Mouse (Mus musculus) granulocyte monocyte progenitor cell, adult 5-6 weeks (primary cell): ENCODE results near the gene Lzts2. TPM values are rescaled to one million over a fixed set of nuclear protein-coding genes. Genes with fewer than 3 reads are reported as not detected.

ENCODE experiments used
- ATAC-seq: replicated peaks from 2 replicates; pipeline ENCODE4 v1.8.0; 2016; ENCODE audit warnings: mild to moderate bottlenecking, moderate TSS enrichment, inconsistent platforms; ENCODE audit not compliant: poor library complexity, severe bottlenecking
- total RNA-seq, 2 experiments: library from RNA; stranded (forward) in 1 of 2; stranded (reverse) in 1 of 2; fragments of 200-712, 200-1000 nt in 1 of 2; fragments of >200 nt in 1 of 2; fragmentation: Nextera tagmentation in 1 of 2; gene quantifications; 2 replicates each; pipeline ENCODE4 v1.2.3; 2014 to 2017

The Lzts2 gene
- total RNA-seq, 2 experiments from 2014 or later = 7.9 to 9.9 TPM

DNA sequence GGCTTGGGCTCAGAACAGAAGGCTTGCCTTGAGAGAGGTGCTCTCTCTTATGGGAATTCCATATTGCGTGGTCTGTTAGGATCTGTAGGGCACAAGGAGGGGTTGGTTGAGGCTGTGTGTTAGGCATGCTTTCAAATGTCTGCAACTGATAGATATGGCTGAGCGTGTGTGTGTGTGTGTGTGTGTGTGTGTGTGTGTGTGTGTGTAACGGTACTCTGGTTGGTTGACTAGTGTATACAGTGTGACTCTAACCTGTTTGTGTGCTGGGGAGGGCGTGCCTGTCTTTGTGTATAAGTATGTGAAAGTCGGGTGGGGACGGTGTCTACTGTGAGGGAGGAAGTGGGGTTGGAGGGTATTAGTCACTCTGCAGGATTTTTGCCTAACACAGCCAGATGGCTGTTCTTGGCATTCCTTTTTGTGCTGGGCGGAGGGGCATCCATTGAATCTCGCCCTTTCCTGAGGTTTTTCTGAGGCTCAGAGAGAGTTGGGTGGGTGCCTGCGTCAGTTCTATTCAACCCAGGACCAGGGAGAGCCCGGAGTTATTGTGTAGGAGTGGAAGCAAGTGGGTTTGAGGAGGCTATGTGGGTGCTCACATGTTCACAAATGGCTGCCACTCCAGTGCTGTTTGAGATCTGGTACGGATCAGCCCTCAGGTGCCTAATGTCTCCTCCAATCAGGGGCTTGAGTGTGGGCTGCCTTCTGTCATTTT lies 33.9 kb downstream of the Lzts2 start:
- ATAC-seq = peak; percentile 71

DNA sequence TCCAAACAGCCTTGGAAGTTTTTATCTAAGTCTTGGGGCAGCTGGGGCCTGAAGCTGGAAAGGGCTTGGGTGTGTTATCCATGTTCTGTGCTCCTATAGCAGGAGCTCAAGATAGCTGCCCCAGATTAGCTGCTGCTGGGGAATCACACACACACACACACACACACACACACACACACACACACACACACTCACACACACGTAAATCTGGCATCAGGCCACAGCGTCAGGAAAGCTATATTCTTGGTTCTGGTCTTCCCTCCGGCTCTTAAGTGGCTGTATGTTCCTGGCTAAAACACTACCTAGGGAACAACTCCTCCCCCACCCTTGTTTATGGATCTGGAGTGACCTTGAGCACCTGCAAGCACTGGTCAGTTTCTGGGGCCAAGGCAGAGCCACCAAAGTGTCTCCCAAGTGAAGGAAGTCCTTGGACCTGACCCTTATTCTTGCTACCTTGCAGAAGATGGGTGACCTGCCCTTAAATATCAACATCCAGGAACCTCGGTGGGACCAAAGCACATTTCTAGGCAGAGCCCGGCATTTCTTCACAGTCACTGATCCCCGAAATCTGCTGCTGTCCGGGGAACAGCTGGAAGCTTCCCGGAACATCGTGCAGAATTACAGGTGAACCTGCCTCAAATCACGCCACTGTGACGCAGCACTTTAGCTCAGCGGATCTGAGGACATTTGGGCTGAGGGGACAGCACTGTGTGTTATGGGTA lies 34.6 kb downstream of the Lzts2 start:
- no peak for ATAC-seq

DNA sequence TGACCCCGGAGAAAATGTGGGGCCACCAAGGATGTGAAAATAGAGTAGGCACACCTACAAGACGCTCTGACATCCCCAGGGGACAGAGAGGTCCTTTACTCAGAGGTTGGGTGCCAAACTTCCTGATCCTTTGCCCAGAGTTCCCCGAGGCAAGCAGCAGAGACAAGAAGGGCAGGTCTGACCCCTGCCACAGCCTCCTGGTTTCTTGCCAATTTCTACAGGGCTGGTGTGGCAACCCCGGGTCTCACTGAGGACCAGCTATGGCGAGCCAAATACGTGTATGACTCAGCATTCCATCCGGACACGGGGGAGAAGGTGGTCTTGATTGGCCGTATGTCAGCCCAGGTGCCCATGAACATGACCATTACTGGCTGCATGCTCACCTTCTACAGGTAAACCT lies 35.3 kb downstream of the Lzts2 start:
- ATAC-seq = no peak

DNA sequence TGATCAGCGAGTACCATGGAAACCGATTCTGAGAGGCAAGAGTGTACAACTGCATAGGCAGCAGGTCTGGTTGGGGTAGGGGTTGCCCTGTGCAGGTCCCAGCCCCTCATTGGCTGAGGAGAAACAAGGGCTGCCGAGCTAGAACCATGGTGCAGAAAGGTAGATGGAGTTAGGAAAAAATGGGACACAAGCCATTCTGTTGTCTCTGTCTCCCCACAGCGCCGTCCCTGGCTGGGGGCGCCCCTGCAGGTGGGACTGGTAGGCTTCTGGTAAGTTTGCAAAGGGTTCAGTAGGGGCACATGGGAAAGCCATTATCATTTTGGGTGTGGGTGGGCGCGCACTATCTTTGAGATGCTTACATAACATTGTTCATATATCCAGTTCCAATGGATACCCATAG lies 39.2 kb downstream of the Lzts2 start:
- ATAC-seq = no peak

DNA sequence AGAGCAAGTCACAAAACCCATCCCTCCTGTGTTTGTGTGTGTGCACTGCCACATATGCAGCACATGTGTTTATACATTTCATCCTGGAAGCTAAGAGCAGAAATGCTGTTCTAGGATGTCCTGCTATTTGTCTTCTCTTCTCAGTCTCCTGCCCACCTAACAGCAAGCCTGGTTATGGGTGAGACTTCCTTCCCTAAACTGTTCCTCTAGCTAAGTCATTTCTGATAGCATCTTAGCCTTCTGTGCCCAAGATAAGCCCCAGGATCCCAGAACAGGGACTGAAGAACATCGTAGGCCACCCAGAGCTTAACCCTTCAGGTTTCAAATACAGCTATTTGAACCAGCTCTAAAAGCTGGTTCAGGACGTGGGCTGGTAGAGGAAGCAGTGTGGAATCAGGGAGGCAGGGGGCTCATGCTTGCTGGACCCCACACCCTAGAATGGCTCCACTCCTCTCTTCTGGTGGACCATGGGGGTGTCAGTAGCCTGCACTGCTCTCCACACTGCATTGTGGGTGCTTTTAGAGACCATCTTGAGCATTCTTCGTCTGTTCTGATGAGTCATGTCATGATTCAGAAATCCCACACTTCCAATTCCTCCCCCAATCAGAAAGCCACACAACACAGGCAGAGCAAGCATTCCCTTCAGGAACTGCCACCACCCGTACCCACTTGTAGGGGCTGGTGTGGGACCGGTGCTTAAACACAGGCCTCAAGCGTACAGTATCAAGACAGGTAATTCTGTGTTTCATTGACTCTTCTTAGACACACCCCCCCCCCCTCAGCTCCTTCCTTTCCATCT lies 40.9 kb downstream of the Lzts2 start:
- no peak for ATAC-seq

DNA sequence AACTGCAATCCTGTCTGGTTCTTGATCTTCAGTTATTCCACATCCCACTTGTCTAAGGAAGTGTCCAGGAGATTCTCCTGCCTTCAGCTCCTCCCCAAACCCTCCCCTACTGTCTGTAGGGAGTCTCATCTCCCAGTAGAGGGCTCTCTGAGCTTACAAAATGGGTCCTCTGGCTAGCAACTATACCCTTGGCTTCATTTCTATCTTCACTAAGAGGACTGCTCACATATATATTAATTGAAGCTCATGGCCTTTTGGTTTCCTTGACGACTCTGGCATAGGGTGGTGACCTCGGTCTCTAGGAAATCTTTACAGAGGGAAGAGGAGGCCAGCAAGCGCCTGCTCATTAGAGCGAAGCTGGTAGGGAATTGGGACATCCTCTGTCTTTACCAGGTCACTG lies 42.1 kb downstream of the Lzts2 start:
- ATAC-seq = peak; percentile 27; the same call in 1 of the 2 replicates

DNA sequence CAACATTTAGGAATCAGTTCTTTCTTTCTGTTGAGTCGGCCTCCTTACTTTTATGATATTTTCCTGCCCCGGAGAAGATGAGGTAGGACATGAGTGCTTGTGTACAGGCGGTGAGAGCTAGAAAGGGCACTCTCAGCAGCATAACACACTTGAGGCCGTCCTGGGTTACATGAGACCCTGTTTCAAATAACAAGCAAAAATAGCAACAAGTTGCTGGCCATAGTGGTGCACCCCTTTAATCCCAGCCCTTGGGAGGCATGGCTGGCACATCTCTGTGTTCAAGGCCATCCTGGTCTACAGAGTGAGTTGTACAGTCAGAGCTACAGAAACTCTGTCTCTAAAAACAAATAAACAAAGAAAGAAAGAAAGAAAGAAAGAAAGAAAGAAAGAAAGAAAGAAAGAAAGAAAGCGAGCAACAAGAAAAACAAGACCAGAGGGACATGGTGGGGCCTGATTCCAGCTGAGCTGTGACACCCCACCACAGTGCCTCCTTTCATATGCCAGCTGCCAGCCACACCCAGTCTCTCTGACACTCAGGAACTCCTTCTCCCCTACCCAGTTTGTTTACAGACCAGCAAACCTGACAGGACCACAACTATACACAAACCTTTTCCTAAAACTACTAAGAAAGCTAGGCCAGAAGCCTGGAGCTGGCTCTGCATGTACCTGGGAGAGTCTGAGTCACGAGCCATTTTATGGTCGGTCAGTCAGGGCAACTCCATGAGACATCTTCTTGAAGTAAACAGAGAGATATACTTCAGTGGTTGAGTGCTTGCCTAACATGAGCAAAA lies 42.9 kb downstream of the Lzts2 start:
- no peak for ATAC-seq

DNA sequence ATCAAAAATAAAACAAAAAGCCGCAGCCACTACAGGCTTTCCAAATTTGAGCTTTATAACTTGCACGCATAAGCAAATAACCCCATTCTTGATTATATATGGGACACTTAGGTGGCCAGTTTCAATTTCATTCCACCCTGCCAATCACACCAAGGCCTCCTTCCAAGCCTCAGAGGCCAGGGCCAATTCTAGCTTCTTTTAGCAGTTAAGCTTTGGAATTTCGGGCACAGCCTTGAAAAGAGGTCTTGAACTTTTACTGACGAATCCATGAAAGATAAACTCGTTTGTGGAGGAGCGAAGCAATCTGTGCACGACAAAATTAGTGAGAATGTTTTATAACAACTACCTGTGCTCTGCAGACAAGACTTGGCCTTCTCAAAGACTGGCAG lies 43.5 kb downstream of the Lzts2 start:
- no peak for ATAC-seq

DNA sequence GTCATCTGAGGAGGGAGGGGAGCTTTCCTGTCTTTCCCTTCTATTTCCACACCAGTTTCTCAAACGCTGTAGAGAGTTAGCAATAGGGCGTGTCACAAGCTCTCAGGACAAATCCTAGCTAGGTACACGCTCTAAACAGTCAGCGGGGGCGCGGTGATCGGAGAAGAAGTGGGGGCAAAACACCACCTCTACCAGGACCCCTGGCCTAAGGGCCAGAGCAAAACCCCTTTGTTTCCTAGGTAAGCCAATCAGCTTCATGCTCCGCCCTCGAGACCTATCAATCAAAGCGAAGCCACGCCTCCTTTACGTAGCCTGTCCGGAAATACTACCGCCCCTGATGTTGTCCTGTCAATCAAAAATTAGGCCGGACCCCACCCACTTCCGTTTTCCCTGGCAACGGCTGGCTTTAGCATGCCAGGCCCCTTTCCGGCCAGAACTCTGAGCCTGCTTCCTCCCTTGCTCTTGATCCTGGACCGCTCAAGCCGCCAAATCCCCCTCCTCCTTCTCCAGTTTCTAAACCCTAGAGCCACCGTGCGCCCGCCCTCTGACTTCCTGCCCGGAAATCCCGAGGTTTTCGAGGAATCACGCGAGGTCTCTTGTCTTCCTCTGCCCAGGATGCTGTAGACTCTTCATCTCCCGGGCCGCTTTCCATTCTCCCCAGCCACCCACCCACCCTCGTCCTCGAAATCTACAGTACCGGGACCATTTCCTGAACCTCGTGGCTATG lies 44.1 kb downstream of the Lzts2 start:
- ATAC-seq = peak; percentile 88

DNA sequence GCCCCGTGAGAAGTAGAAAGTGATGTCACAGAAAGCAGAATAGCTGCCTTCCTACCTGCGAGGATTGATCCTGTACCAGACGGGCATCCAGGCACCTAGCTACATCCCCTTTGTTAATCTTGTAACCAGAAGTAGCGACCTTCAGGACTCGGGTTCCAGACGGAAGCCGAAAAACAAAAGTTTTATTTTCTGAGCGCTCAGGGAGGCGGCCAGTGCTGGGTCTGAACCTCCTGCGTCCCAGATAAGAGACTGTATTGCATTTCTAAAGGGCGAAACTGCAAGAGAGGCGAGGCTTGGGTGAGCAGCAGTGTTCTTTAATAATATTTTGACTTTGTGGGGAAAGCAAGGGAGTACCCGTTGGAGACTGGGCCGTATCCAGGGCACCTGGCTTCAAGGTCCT lies 44.6 kb downstream of the Lzts2 start:
- ATAC-seq = no peak

DNA sequence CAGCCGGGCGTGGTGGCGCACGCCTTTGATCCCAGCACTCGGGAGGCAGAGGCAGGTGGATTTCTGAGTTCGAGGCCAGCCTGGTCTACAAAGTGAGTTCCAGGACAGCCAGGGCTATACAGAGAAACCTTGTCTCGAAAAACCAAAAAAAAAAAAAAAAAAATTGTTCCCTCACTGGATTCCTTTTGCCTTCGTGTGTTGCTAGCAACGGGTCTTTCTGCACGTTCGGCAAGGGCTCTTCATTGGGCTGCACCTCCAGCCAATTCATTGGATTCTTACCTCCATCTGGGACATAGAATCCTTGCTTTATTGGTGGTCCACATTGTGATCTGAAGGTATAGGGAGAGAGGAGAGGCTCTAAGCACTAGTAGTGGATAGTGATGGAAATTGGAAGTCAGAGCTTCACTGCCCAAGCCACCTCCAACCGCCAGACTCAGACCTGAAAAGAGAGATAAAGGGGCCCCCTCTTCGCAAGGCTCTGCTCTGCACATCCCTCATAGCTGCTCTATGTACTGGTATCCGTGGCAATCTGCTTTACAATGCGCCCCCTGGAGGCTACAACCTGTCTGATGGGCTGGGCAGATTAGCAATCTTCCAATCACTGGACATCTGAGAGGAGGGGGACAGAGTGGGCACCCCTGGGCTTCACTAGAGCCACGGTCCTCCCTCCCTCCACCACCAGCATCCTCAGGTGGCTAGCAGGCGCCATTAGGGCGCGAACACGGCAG lies 49.5 kb downstream of the Lzts2 start:
- ATAC-seq = peak; percentile 77

DNA sequence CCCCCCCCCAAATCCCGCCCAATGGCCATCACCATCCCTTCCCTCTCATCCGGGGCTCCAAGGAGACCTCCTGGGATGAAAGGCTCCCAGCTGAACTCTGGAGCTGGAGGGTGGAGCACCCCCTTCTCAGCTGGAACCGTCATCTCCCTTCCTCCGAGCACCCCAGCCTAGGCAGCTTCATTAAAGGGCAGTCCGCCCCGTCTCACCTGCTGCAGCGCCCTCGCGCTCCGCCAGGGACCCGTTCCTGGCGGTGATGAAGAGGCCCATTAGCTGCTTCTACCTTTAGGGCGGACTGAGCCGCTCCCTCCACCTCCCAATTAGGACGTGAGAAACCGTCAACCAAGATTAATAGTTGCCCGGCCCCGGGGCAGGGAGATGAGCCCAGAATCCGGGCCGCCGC lies 51.0 kb downstream of the Lzts2 start:
- no peak for ATAC-seq

DNA sequence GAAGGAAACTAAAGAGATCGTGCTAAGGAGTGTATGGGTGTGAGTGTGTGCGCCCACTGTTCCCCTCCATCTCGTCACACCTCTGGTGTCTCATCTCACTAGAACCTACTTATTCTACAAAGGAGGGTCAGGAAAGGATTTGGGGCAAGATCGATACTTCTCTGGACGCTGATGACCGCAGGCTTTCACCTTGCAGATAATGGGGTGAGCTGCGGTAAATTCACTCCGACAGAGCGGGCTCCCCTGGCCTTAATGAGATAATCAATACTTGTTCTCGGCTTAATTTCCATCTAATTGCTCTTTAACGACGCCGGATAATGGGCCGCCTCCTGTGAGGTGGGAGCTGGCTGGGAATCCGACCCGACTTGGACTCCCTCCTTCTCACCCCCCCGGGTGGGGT lies 53.0 kb downstream of the Lzts2 start:
- ATAC-seq = no peak

DNA sequence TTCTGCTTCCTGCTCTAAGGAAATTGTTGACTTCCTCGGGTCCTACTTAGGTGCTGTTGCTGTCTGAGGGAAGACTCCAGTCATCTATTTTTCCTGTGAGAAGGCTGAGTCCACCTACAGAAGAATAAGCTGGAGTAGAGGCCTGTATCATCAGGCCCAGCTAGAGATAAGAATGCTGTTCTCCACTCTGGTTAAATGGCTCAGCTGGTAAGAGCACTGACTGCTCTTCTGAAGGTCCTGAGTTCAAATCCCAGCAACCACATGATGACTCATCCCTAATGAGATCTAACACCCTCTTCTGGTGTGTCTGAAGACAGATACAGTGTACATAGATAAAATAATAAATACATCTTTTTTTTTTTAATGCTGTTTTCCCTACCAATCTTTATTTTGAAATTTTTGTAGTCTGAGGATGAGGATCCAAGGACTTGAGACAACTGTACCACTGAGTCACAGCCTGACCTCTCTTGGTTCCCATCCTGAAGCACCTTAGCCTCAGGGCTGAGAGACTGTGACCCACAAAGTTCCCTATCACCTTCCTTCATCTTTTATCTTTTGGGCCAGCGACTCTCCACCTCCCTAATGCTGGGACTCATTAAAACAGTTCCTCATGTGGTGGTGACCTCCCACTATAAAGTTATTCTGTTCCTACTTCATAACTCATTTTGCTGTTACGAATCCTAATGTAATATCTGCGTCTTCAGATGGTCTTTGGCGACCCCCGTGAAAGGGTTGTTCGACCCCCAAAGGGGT lies 53.7 kb downstream of the Lzts2 start:
- ATAC-seq = no peak

DNA sequence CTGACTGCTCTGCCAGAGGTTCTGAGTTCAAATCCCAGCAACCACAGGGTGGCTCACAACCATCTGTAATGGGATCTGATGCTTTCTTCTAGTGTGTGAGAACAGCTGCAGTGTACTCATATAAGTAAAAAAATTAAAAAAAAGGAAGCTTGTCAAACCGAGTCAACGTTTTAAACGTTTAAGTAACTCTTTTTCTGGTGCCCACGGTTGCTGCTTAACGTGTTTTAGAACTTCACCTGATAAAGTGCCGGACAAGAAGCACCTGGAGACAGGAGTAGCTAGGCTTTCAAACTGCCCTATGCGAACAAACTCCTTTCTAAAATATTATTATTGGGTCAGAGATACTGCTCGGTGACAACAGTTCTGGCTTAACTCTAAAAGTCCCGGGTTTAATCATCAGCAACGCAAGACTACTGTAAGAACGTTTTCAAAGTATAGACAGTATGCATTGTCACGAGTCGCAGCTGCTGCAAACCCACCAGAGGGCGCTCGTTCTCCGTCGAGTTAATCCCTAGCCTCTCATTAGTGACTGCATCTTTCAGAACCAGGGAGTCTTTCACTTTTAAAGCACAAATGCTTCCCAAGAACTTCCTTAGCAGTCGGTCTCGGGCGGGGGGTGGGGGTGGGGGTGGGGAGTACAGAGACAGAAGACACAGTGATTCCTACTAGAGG lies 59.8 kb downstream of the Lzts2 start:
- 0 out of 2 replicates have a peak, but pooled peaks have one; percentile 13 for ATAC-seq

DNA sequence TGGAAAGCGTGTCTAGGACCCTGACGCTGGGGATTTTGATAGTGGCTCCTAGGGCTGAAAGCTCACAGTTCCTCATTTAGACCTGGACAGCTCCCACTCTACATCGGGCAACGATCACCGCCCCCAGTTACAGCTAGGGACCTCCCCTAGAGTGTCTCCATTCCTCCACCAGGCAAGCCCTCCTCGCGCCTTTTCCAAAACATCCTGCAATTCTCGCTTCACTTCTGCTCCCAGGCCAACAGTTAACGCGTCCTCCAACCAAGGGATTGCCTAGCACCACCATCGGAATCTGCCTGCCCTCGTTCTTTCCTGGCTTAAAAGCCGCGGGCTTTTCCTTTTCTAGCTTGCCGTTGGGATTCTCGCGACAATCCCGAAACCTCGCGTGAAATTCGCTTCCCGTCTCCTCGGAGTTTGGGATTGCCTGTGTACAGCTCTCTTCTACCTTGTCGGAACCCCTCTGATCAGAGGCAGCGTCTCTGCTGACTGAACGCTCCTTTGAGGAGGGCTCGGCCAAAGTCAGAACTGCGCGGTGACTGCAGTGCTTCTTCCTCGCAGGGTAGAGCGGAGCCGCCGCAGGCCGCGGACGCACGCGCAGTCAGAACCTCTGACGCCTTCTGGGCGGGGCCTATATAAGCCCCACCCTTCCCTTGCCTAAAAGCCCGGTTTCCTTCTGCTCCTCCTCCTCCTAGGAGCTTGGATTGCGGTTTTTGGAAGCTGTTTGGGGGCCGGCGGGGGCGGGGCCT lies 60.5 kb downstream of the Lzts2 start, which contains the start of gene Kazald1:
Gene Kazald1 (plus strand): TSS at position 662 of the 743 bp plus-strand sequence.
- peak; percentile 57 for ATAC-seq
